Mouse (Mus musculus) ES-Bruce4 (cell line): ENCODE data around the gene Stab2. TPM values are rescaled to one million over a fixed set of nuclear protein-coding genes. Genes with fewer than 3 reads are reported as not detected.
A peak's percentile ranks its signal among the peaks of the same experiment; 100 is the strongest.

Experiments
- H3K27ac ChIP-seq: 2 replicates; pipeline ENCODE4 v1.5.1; 2012; ENCODE audit warnings: low read length, inconsistent platforms; ENCODE audit not compliant: insufficient read depth
- H3K27me3 ChIP-seq: 2 replicates; pipeline ENCODE4 v1.6.1; 2012; ENCODE audit warnings: mild to moderate bottlenecking, low read length, inconsistent platforms; ENCODE audit not compliant: control insufficient read depth, poor library complexity, insufficient read depth, severe bottlenecking
- H3K36me3 ChIP-seq: 2 replicates; pipeline ENCODE4 v1.6.1; 2012; ENCODE audit warnings: inconsistent platforms, mild to moderate bottlenecking, low read length, moderate library complexity; ENCODE audit not compliant: control insufficient read depth, poor library complexity, insufficient read depth, severe bottlenecking
- H3K4me1 ChIP-seq: one replicate; pipeline ENCODE4 v1.8.1; 2011; ENCODE audit warnings: low read length; ENCODE audit not compliant: control insufficient read depth, insufficient read depth
- H3K4me3 ChIP-seq: 2 replicates; pipeline ENCODE4 v1.5.1; 2011; ENCODE audit warnings: low read depth, mild to moderate bottlenecking, low read length
- H3K9ac ChIP-seq: 2 replicates; pipeline ENCODE4 v1.6.1; 2012; ENCODE audit warnings: low read depth, mild to moderate bottlenecking, inconsistent platforms; ENCODE audit not compliant: poor library complexity, severe bottlenecking
- H3K9me3 ChIP-seq: replicated peaks from 2 replicates; pipeline ENCODE4 v1.6.1; 2012; ENCODE audit warnings: mild to moderate bottlenecking, low read length, inconsistent platforms; ENCODE audit not compliant: control insufficient read depth, poor library complexity, insufficient read depth, severe bottlenecking
- CTCF ChIP-seq: IDR thresholded peaks from one replicate; pipeline ENCODE4 v1.8.1; 2011; ENCODE audit warnings: low read depth, low read length
- EP300 ChIP-seq: IDR thresholded peaks from 2 replicates; pipeline ENCODE4 v1.6.1; 2011; ENCODE audit warnings: low read depth, low read length; ENCODE audit not compliant: insufficient read depth
- POLR2A ChIP-seq: IDR thresholded peaks from one replicate; pipeline ENCODE4 v1.8.1; 2011; ENCODE audit warnings: low read length; ENCODE audit not compliant: insufficient read depth
- polyA plus RNA-seq: library from polyadenylated mRNA; stranded (reverse); fragments of >200 nt; gene quantifications from 2 replicates; pipeline ENCODE4 v1.2.4, GENCODE M21; 2011; ENCODE audit warnings: low read depth; ENCODE audit not compliant: missing spikeins, insufficient read depth, insufficient read length

Stab2 gene
- polyA plus RNA-seq, 1 experiment: not detected

- TF ChIP-seq EP300 (no peak), POLR2A (no peak), CTCF (no peak)
- H3K9me3 ChIP-seq: no peaks in the 10 kb centered on the region
Observed at GRCm38 (mm10) chr10:86846926-86847467, 160.8 kb downstream of the Stab2 start.

GRCm38 (mm10) chr10:86842659-86843058 lies 165.2 kb downstream of the Stab2 start:
- Histone ChIP-seq H3K27ac (no peak overlapping the region), H3K27me3 (no peaks in the 10 kb centered on the region), H3K9me3 (no peaks in the 10 kb centered on the region), H3K9ac (no peak overlapping the region), H3K4me3 (no peak overlapping the region), H3K36me3 (no peaks in the 10 kb centered on the region), H3K4me1 (no peaks in the 10 kb centered on the region)
- TF ChIP-seq EP300: no peak
- TF ChIP-seq CTCF: no peak
- TF ChIP-seq POLR2A: no peak

More at GRCm38 (mm10) chr10:86846926-86847467, 160.8 kb downstream of the Stab2 start:
- Histone ChIP-seq H3K27me3 (no peaks in the 10 kb centered on the region), H3K27ac (no peak overlapping the region), H3K4me1 (no peaks in the 10 kb centered on the region), H3K9ac (no peak overlapping the region), H3K36me3 (no peaks in the 10 kb centered on the region), H3K4me3 (no peak overlapping the region)

DNA sequence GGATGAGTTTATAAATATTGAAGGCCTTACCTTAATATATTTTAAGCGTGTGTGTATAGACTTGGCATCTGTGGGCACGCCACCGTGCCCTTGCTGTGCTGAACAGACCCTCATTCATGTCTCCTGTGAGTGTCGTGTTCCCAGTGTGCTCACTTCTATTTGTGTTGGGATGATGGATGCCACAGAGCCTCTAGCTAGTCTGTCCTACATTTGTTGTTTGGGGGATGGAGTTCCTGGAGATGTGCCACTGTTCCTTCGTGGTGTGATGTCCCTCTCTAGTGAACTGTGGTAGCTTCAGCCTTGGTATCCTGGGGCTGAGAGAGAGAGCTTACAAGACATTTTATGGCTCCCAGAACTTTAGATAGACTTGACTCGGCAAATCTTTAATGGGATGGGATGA lies 169.0 kb downstream of the Stab2 start:
- Histone ChIP-seq H3K9ac (no peak overlapping the region), H3K4me1 (no peaks in the 10 kb centered on the region), H3K27me3 (no peaks in the 10 kb centered on the region), H3K9me3 (no peaks in the 10 kb centered on the region), H3K4me3 (no peak overlapping the region), H3K36me3 (no peaks in the 10 kb centered on the region), H3K27ac (no peak overlapping the region)
- TF ChIP-seq EP300 (no peak), CTCF (no peak), POLR2A (no peak)

DNA sequence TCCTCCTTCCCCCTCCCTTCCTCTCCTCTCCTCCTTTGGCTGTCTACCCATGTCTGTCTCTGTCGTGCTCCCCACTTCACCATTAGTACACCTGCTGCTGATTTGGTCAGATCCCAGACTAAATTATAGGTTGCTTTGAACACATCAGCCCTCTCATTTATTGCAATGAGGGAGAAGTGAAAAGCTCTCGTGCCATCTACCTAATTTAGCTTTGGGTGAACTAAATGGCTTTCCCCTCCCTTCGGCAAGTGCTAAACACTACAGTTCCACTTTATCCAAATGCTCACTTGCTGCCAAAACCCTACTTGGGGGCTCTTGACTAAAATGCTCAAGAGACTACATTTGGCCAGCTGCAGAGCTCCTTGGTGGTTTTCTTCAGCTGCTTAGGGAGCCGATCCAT lies 171.0 kb downstream of the Stab2 start:
- Histone ChIP-seq H3K4me3 (no peak overlapping the region), H3K9me3 (no peaks in the 10 kb centered on the region), H3K36me3 (no peaks in the 10 kb centered on the region), H3K27me3 (no peaks in the 10 kb centered on the region), H3K9ac (no peak overlapping the region), H3K27ac (no peak overlapping the region), H3K4me1 (no peaks in the 10 kb centered on the region)
- no peak for TF ChIP-seq CTCF

DNA sequence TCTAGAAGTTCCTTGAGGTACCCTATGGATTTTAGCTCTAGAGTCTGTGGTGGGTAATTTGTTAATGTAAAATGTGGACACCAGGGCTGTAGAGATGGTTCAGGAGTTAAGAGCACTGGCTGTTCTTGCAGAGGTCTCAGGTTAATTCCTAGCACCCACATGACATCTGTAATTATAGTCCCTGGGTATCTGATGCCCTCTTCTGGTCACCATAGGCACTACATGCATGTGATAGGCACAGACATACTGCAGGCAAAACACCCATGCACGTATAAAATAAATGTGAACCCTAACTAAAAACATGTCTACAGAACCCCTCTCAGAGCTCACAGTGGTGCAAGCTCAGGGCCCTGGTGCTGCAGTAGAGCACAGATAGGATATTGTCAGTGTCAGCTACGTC lies 178.3 kb downstream of the Stab2 start:
- TF ChIP-seq POLR2A (no peak), CTCF (peak; percentile 4)
- no peaks in the 10 kb centered on the region for H3K4me1 ChIP-seq
- no peak overlapping the region for H3K9ac ChIP-seq

GRCm38 (mm10) chr10:86828221-86829135 lies 179.3 kb downstream of the Stab2 start:
- Histone ChIP-seq H3K4me3 (no peak overlapping the region), H3K27ac (no peak overlapping the region), H3K9me3 (no peaks in the 10 kb centered on the region), H3K4me1 (no peaks in the 10 kb centered on the region), H3K36me3 (no peaks in the 10 kb centered on the region; the same call in 1 of the 2 replicates), H3K9ac (no peak overlapping the region), H3K27me3 (no peaks in the 10 kb centered on the region)
- no peak for TF ChIP-seq POLR2A

More for the DNA sequence above, 178.3 kb downstream of the Stab2 start:
- no peaks in the 10 kb centered on the region for H3K9me3 ChIP-seq
- H3K27me3 ChIP-seq: no peaks in the 10 kb centered on the region
- H3K36me3 ChIP-seq: no peaks in the 10 kb centered on the region; the same call in 1 of the 2 replicates
- no peak overlapping the region for H3K27ac ChIP-seq
- H3K4me3 ChIP-seq: no peak overlapping the region
